Mouse (Mus musculus) Patski (cell line): ENCODE measurements around the gene Olfr1222. TPM values are rescaled to one million over a fixed set of nuclear protein-coding genes. Genes with fewer than 3 reads are reported as not detected.
"Not testable (repeated sequence)": the region's sequence is repeated elsewhere in the genome, so short reads cannot be mapped to it uniquely, and the experiment has no call there.

ENCODE experiments used
- ATAC-seq: fragments of 100-300 bp; one replicate; pipeline ENCODE4 v1.8.0; 2021
- CTCF ChIA-PET: fragments of 350-600 bp; sonication (Branson Sonifier 250); formaldehyde crosslinking; loops from one replicate; lab custom pipeline; 2022; ENCODE audit warnings: inconsistent platforms; lab: Charles Lee
- POLR2A ChIA-PET: fragments of 350-600 bp; sonication (Branson Sonifier 250); formaldehyde crosslinking; loops from one replicate; lab custom pipeline; 2022; ENCODE audit warnings: antibody characterized with exemption, inconsistent platforms; lab: Charles Lee
- DNase-seq: peaks from one replicate; pipeline ENCODE4 v3.0.0-alpha.2; 2011; ENCODE audit warnings: low read depth, low spot score
- H3K27me3 ChIP-seq: fragments of 371-371 bp; one replicate; pipeline ENCODE4 v1.5.1; 2021
- CTCF ChIP-seq: fragments of 100-300 bp; IDR thresholded peaks from one replicate; pipeline ENCODE4 v1.5.1; 2021
- in situ Hi-C: fragments of 300-500 bp; cut with MboI; formaldehyde crosslinking; loops from 3 replicates; pipeline ENCODE4 v1.11.1; 2018; ENCODE audit warnings: low pct_unique_long_range_greater_than_20kb, mixed read lengths
- polyA plus RNA-seq: library from polyadenylated mRNA; unstranded; gene quantifications from one replicate; pipeline ENCODE4 v1.2.3, GENCODE M21; 2021

Gene Olfr1222
- polyA plus RNA-seq: not detected

GRCm38 (mm10) chr2:89132954-89133353 is at the start of gene Olfr1222:
Olfr1222 (minus strand) TSS chr2:89133054.
- H3K27me3 ChIP-seq: no peaks in the 10 kb centered on the region
- in situ Hi-C loops: no loop called here
- TF ChIP-seq CTCF: no peak
- ChIA-PET POLR2A (no interaction called here), CTCF (no interaction called here)
- DNase-seq (no peak), ATAC-seq (no peak)

- ChIA-PET POLR2A (no interaction called here), CTCF (no interaction called here)
- H3K27me3 ChIP-seq: no peaks in the 10 kb centered on the region
- DNase-seq (no peak), ATAC-seq (no peak)
- no peak for TF ChIP-seq CTCF
- in situ Hi-C loops: no loop called here
Observed at GRCm38 (mm10) chr2:89174569-89174968, 41.7 kb upstream of the Olfr1222 start, which contains the start of gene Olfr1225. Olfr1225 (minus strand) TSS chr2:89174669.

- POLR2A ChIA-PET, H3K27me3 ChIP-seq, in situ Hi-C loops, ATAC-seq, DNase-seq, CTCF ChIA-PET: not testable (repeated sequence)
Observed at GRCm38 (mm10) chr2:89164711-89165110, 31.9 kb upstream of the Olfr1222 start.

- CTCF ChIA-PET, H3K27me3 ChIP-seq, in situ Hi-C loops, DNase-seq, ATAC-seq, POLR2A ChIA-PET: not testable (repeated sequence)
Observed at GRCm38 (mm10) chr2:89163991-89164390, 31.1 kb upstream of the Olfr1222 start, which contains the start of gene Olfr1224-ps1. Olfr1224-ps1 (minus strand) TSS chr2:89164091.

GRCm38 (mm10) chr2:89151460-89151859 is 18.6 kb upstream of the Olfr1222 start, which contains the start of gene Olfr1223:
Olfr1223 (minus strand) TSS chr2:89151560.
- TF ChIP-seq CTCF: no peak
- ATAC-seq (no peak), DNase-seq (no peak)
- in situ Hi-C loops: no loop called here
- POLR2A ChIA-PET: no interaction called here
- H3K27me3 ChIP-seq: no peaks in the 10 kb centered on the region
- CTCF ChIA-PET: no interaction called here

GRCm38 (mm10) chr2:89117183-89117582 is 15.7 kb downstream of the Olfr1222 start, which contains the start of gene Olfr1221:
Olfr1221 (minus strand) TSS chr2:89117283.
- CTCF ChIA-PET: no interaction called here
- in situ Hi-C loops: no loop called here
- ATAC-seq (no peak), DNase-seq (no peak)
- no peaks in the 10 kb centered on the region for H3K27me3 ChIP-seq
- POLR2A ChIA-PET: no interaction called here
- no peak for TF ChIP-seq CTCF

- POLR2A ChIA-PET: no interaction called here
- TF ChIP-seq CTCF: no peak
- no peak for DNase-seq
Observed at GRCm38 (mm10) chr2:89106735-89107134, 26.1 kb downstream of the Olfr1222 start, which contains the start of gene Olfr1220. Olfr1220 (minus strand) TSS chr2:89106835.

GRCm38 (mm10) chr2:89105651-89106050 is 27.2 kb downstream of the Olfr1222 start:
- in situ Hi-C loops: no loop called here
- ChIA-PET CTCF (interaction anchor here (1.9 kb wide), 1 partner anchor 10 kb away, joined by 6 read pairs; no protein-coding TSS in a partner anchor), POLR2A (no interaction called here)
- no peak for DNase-seq
- H3K27me3 ChIP-seq: no peaks in the 10 kb centered on the region
- no peak for ATAC-seq
- no peak for TF ChIP-seq CTCF

More at GRCm38 (mm10) chr2:89106735-89107134, 26.1 kb downstream of the Olfr1222 start, which contains the start of gene Olfr1220:
- no peaks in the 10 kb centered on the region for H3K27me3 ChIP-seq
- CTCF ChIA-PET: interaction anchor here (1.1 kb wide), 1 partner anchor 89 kb away, joined by 3 read pairs; no protein-coding TSS in a partner anchor
- in situ Hi-C loops: no loop called here
- ATAC-seq: no peak

GRCm38 (mm10) chr2:89093848-89094247 is 39.0 kb downstream of the Olfr1222 start:
- no peak for TF ChIP-seq CTCF
- DNase-seq: no peak
- no peak for ATAC-seq
- no peaks in the 10 kb centered on the region for H3K27me3 ChIP-seq
- CTCF ChIA-PET: interaction anchor here (1.0 kb wide), 1 partner anchor 22 kb away, joined by 3 read pairs; no protein-coding TSS in a partner anchor
- in situ Hi-C loops: no loop called here
- POLR2A ChIA-PET: no interaction called here

- in situ Hi-C loops: no loop called here
- TF ChIP-seq CTCF: no peak
- DNase-seq (no peak), ATAC-seq (no peak)
- ChIA-PET CTCF (no interaction called here), POLR2A (no interaction called here)
- no peaks in the 10 kb centered on the region for H3K27me3 ChIP-seq
Observed at GRCm38 (mm10) chr2:89083413-89083812, 49.4 kb downstream of the Olfr1222 start, which contains the start of gene Olfr1219. Olfr1219 (minus strand) TSS chr2:89083513.

- ChIA-PET POLR2A (no interaction called here), CTCF (no interaction called here)
- H3K27me3 ChIP-seq: no peaks in the 10 kb centered on the region
- DNase-seq: no peak
- in situ Hi-C loops: no loop called here
- no peak for ATAC-seq
- TF ChIP-seq CTCF: no peak
Observed at GRCm38 (mm10) chr2:89081487-89081886, 51.4 kb downstream of the Olfr1222 start.

Other genes starting within 250 kb of the Olfr1222 start
- gene Olfr1208, start 230.7 kb downstream of the Olfr1222 start, polyA plus RNA-seq: not detected
- not detected for gene Olfr1209, start 217.9 kb downstream of the Olfr1222 start, polyA plus RNA-seq
- not detected for gene Olfr1211, start 194.9 kb downstream of the Olfr1222 start, polyA plus RNA-seq
- not detected for gene Olfr1212, start 179.1 kb downstream of the Olfr1222 start, polyA plus RNA-seq
- gene Gm13762, start 152.8 kb downstream of the Olfr1222 start, polyA plus RNA-seq: not detected
- not detected for gene Olfr1214, start 140.4 kb downstream of the Olfr1222 start, polyA plus RNA-seq
- gene Olfr1215, start 126.1 kb downstream of the Olfr1222 start, polyA plus RNA-seq: not detected
- gene Olfr1216, start 114.7 kb downstream of the Olfr1222 start, polyA plus RNA-seq: not detected
- not detected for gene Olfr1217, start 101.0 kb downstream of the Olfr1222 start, polyA plus RNA-seq
- not detected for gene Olfr1218, start 71.9 kb downstream of the Olfr1222 start, polyA plus RNA-seq
- gene Olfr1219, start 49.5 kb downstream of the Olfr1222 start, polyA plus RNA-seq: not detected
- not detected for gene Olfr1220, start 26.2 kb downstream of the Olfr1222 start, polyA plus RNA-seq
- gene Olfr1221, start 15.8 kb downstream of the Olfr1222 start, polyA plus RNA-seq: not detected
- not detected for gene Olfr1223, start 18.5 kb upstream of the Olfr1222 start, polyA plus RNA-seq
- not detected for gene Olfr1224-ps1, start 31.0 kb upstream of the Olfr1222 start, polyA plus RNA-seq
- gene Olfr1225, start 41.6 kb upstream of the Olfr1222 start, polyA plus RNA-seq: not detected
- not detected for gene Olfr1226, start 67.0 kb upstream of the Olfr1222 start, polyA plus RNA-seq
- gene Olfr1228, start 121.0 kb upstream of the Olfr1222 start, polyA plus RNA-seq: not detected
- not detected for gene Olfr1229, start 155.0 kb upstream of the Olfr1222 start, polyA plus RNA-seq
- gene Olfr1230, start 164.2 kb upstream of the Olfr1222 start, polyA plus RNA-seq: not detected
- not detected for gene Olfr1231, start 174.0 kb upstream of the Olfr1222 start, polyA plus RNA-seq
- gene Olfr1232, start 196.6 kb upstream of the Olfr1222 start, polyA plus RNA-seq: not detected
- not detected for gene Olfr1233, start 209.3 kb upstream of the Olfr1222 start, polyA plus RNA-seq
- gene Olfr1234, start 231.8 kb upstream of the Olfr1222 start, polyA plus RNA-seq: not detected